Mouse (Mus musculus): ENCODE data around the gene Dapp1. TPM values are rescaled to one million over a fixed set of nuclear protein-coding genes. Genes with fewer than 3 reads are reported as not detected.
"Not testable (repeated sequence)": the region's sequence is repeated elsewhere in the genome, so short reads cannot be mapped to it uniquely, and the experiment has no call there.

The Dapp1 gene
- polyA plus RNA-seq, 1 experiment from 2014 or later = 15.4 TPM

- H3K9me3 ChIP-seq (replicated peaks; ENCODE audit: control insufficient read depth, low read length) = no peaks in the 10 kb centered on the region
- ATAC-seq (replicated peaks; ENCODE audit: insufficient number of reproducible peaks, low FRiP score, low TSS enrichment) = peak; percentile 86
- H3K9ac ChIP-seq (ENCODE audit: low read depth, low read length) = peak within 1 kb of the TSS; percentile 80
- H3K4me3 ChIP-seq (ENCODE audit: low read depth, low read length) = peak within 1 kb of the TSS; percentile 70
- peak within 1 kb of the TSS; percentile 82 for H3K4me2 ChIP-seq
- H3K36me3 ChIP-seq (ENCODE audit: control insufficient read depth, insufficient read depth, low read length) = no peaks in the 10 kb centered on the region
- no peaks in the 10 kb centered on the region for H3K27me3 ChIP-seq (ENCODE audit: control insufficient read depth, insufficient read depth, low read length)
- peak within 1 kb of the TSS; percentile 74 for H3K27ac ChIP-seq (ENCODE audit: low read depth, low read length)
- H3K4me1 ChIP-seq (ENCODE audit: control insufficient read depth, insufficient read depth, low read length) = peaks cover 11% of the 10 kb centered on the region
- under 1% methylated on average over 47 of the region's 47 CpGs for whole genome bisulfite sequencing (ENCODE audit: insufficient replicate concordance)
Measured at GRCm38 (mm10) chr3:137918172-137918931, 63.0 kb downstream of the Dapp1 start, which contains the start of gene Lamtor3. Gene Lamtor3, plus strand, starts transcription at chr3:137918506.

GRCm38 (mm10) chr3:137917694-137918171, 63.6 kb downstream of the Dapp1 start:
- WGBS (ENCODE audit: insufficient replicate concordance) = 20% methylated on average over 12 of the region's 12 CpGs
- peak; percentile 27; the same call in 1 of the 2 replicates for ATAC-seq (replicated peaks; ENCODE audit: insufficient number of reproducible peaks, low FRiP score, low TSS enrichment)
- no peaks in the 10 kb centered on the region for H3K27me3 ChIP-seq (ENCODE audit: control insufficient read depth, insufficient read depth, low read length)
- H3K36me3 ChIP-seq (ENCODE audit: control insufficient read depth, insufficient read depth, low read length) = no peaks in the 10 kb centered on the region
- H3K9me3 ChIP-seq (replicated peaks; ENCODE audit: control insufficient read depth, low read length) = no peaks in the 10 kb centered on the region
- H3K4me1 ChIP-seq (ENCODE audit: control insufficient read depth, insufficient read depth, low read length) = peaks cover 11% of the 10 kb centered on the region
- H3K27ac ChIP-seq (ENCODE audit: low read depth, low read length) = peak overlapping the region; percentile 74
- H3K4me3 ChIP-seq (ENCODE audit: low read depth, low read length) = peak overlapping the region; percentile 70
- peak overlapping the region; percentile 82 for H3K4me2 ChIP-seq
- peak overlapping the region; percentile 80 for H3K9ac ChIP-seq (ENCODE audit: low read depth, low read length)

- H3K4me2 ChIP-seq; H3K36me3 ChIP-seq (ENCODE audit: control insufficient read depth, insufficient read depth, low read length); H3K9ac ChIP-seq (ENCODE audit: low read depth, low read length); H3K9me3 ChIP-seq (replicated peaks; ENCODE audit: control insufficient read depth, low read length); H3K4me3 ChIP-seq (ENCODE audit: low read depth, low read length); H3K27me3 ChIP-seq (ENCODE audit: control insufficient read depth, insufficient read depth, low read length); H3K4me1 ChIP-seq (ENCODE audit: control insufficient read depth, insufficient read depth, low read length); H3K27ac ChIP-seq (ENCODE audit: low read depth, low read length); ATAC-seq (replicated peaks; ENCODE audit: insufficient number of reproducible peaks, low FRiP score, low TSS enrichment): not testable (repeated sequence)
- no CpG with 5 or more reads among the region's 1 CpGs for WGBS (ENCODE audit: insufficient replicate concordance)
Measured at GRCm38 (mm10) chr3:137914567-137914966, 66.8 kb downstream of the Dapp1 start.

- 64% methylated on average over 2 of the region's 2 CpGs for WGBS (ENCODE audit: insufficient replicate concordance)
Measured at GRCm38 (mm10) chr3:137913093-137913492, 68.3 kb downstream of the Dapp1 start.

GRCm38 (mm10) chr3:137900149-137900548, 81.2 kb downstream of the Dapp1 start:
- Histone ChIP-seq H3K27me3 (ENCODE audit: control insufficient read depth, insufficient read depth, low read length) (no peaks in the 10 kb centered on the region), H3K4me1 (ENCODE audit: control insufficient read depth, insufficient read depth, low read length) (no peaks in the 10 kb centered on the region), H3K27ac (ENCODE audit: low read depth, low read length) (no peak overlapping the region), H3K9me3 (replicated peaks; ENCODE audit: control insufficient read depth, low read length) (no peaks in the 10 kb centered on the region), H3K9ac (ENCODE audit: low read depth, low read length) (no peak overlapping the region), H3K4me2 (no peak overlapping the region), H3K4me3 (ENCODE audit: low read depth, low read length) (no peak overlapping the region), H3K36me3 (ENCODE audit: control insufficient read depth, insufficient read depth, low read length) (peaks cover 2% of the 10 kb centered on the region)
- ATAC-seq (replicated peaks; ENCODE audit: insufficient number of reproducible peaks, low FRiP score, low TSS enrichment) = no peak
- 86% methylated on average over 10 of the region's 10 CpGs for WGBS (ENCODE audit: insufficient replicate concordance)

More at GRCm38 (mm10) chr3:137913093-137913492, 68.3 kb downstream of the Dapp1 start:
- H3K9me3 ChIP-seq (replicated peaks; ENCODE audit: control insufficient read depth, low read length) = no peaks in the 10 kb centered on the region
- no peaks in the 10 kb centered on the region for H3K36me3 ChIP-seq (ENCODE audit: control insufficient read depth, insufficient read depth, low read length)
- H3K4me3 ChIP-seq (ENCODE audit: low read depth, low read length) = no peak overlapping the region
- peaks cover 4% of the 10 kb centered on the region for H3K4me1 ChIP-seq (ENCODE audit: control insufficient read depth, insufficient read depth, low read length)
- H3K9ac ChIP-seq (ENCODE audit: low read depth, low read length) = no peak overlapping the region
- ATAC-seq (replicated peaks; ENCODE audit: insufficient number of reproducible peaks, low FRiP score, low TSS enrichment) = no peak
- H3K27ac ChIP-seq (ENCODE audit: low read depth, low read length) = no peak overlapping the region
- no peaks in the 10 kb centered on the region for H3K27me3 ChIP-seq (ENCODE audit: control insufficient read depth, insufficient read depth, low read length)
- no peak overlapping the region for H3K4me2 ChIP-seq

- Histone ChIP-seq H3K4me3 (ENCODE audit: low read depth, low read length) (no peak overlapping the region), H3K9ac (ENCODE audit: low read depth, low read length) (no peak overlapping the region), H3K9me3 (replicated peaks; ENCODE audit: control insufficient read depth, low read length) (no peaks in the 10 kb centered on the region), H3K4me1 (ENCODE audit: control insufficient read depth, insufficient read depth, low read length) (no peaks in the 10 kb centered on the region), H3K4me2 (no peak overlapping the region), H3K36me3 (ENCODE audit: control insufficient read depth, insufficient read depth, low read length) (peaks cover 9% of the 10 kb centered on the region), H3K27ac (ENCODE audit: low read depth, low read length) (no peak overlapping the region), H3K27me3 (ENCODE audit: control insufficient read depth, insufficient read depth, low read length) (no peaks in the 10 kb centered on the region)
- no peak for ATAC-seq (replicated peaks; ENCODE audit: insufficient number of reproducible peaks, low FRiP score, low TSS enrichment)
- 82% methylated on average over 5 of the region's 5 CpGs for whole genome bisulfite sequencing (ENCODE audit: insufficient replicate concordance)
Measured at GRCm38 (mm10) chr3:137897685-137898084, 83.7 kb downstream of the Dapp1 start.

- WGBS (ENCODE audit: insufficient replicate concordance) = 72% methylated on average over 3 of the region's 3 CpGs
- Histone ChIP-seq H3K27me3 (ENCODE audit: control insufficient read depth, insufficient read depth, low read length) (no peaks in the 10 kb centered on the region), H3K9ac (ENCODE audit: low read depth, low read length) (no peak overlapping the region), H3K4me1 (ENCODE audit: control insufficient read depth, insufficient read depth, low read length) (no peaks in the 10 kb centered on the region), H3K9me3 (replicated peaks; ENCODE audit: control insufficient read depth, low read length) (no peaks in the 10 kb centered on the region), H3K4me3 (ENCODE audit: low read depth, low read length) (no peak overlapping the region), H3K27ac (ENCODE audit: low read depth, low read length) (no peak overlapping the region), H3K4me2 (no peak overlapping the region), H3K36me3 (ENCODE audit: control insufficient read depth, insufficient read depth, low read length) (peaks cover 9% of the 10 kb centered on the region)
- no peak for ATAC-seq (replicated peaks; ENCODE audit: insufficient number of reproducible peaks, low FRiP score, low TSS enrichment)
Measured at GRCm38 (mm10) chr3:137896867-137897266, 84.5 kb downstream of the Dapp1 start.

GRCm38 (mm10) chr3:137896386-137896785, 85.0 kb downstream of the Dapp1 start:
- Histone ChIP-seq H3K4me2 (no peak overlapping the region), H3K4me3 (ENCODE audit: low read depth, low read length) (no peak overlapping the region), H3K36me3 (ENCODE audit: control insufficient read depth, insufficient read depth, low read length) (peaks cover 9% of the 10 kb centered on the region), H3K27me3 (ENCODE audit: control insufficient read depth, insufficient read depth, low read length) (no peaks in the 10 kb centered on the region), H3K9ac (ENCODE audit: low read depth, low read length) (no peak overlapping the region), H3K9me3 (replicated peaks; ENCODE audit: control insufficient read depth, low read length) (no peaks in the 10 kb centered on the region), H3K27ac (ENCODE audit: low read depth, low read length) (no peak overlapping the region), H3K4me1 (ENCODE audit: control insufficient read depth, insufficient read depth, low read length) (no peaks in the 10 kb centered on the region)
- 89% methylated on average over 4 of the region's 4 CpGs for WGBS (ENCODE audit: insufficient replicate concordance)
- ATAC-seq (replicated peaks; ENCODE audit: insufficient number of reproducible peaks, low FRiP score, low TSS enrichment) = no peak

GRCm38 (mm10) chr3:137895196-137895595, 86.1 kb downstream of the Dapp1 start:
- Histone ChIP-seq H3K4me1 (ENCODE audit: control insufficient read depth, insufficient read depth, low read length) (no peaks in the 10 kb centered on the region), H3K27ac (ENCODE audit: low read depth, low read length) (no peak overlapping the region), H3K4me2 (no peak overlapping the region), H3K27me3 (ENCODE audit: control insufficient read depth, insufficient read depth, low read length) (no peaks in the 10 kb centered on the region), H3K9ac (ENCODE audit: low read depth, low read length) (no peak overlapping the region), H3K4me3 (ENCODE audit: low read depth, low read length) (no peak overlapping the region), H3K9me3 (replicated peaks; ENCODE audit: control insufficient read depth, low read length) (no peaks in the 10 kb centered on the region), H3K36me3 (ENCODE audit: control insufficient read depth, insufficient read depth, low read length) (peaks cover 9% of the 10 kb centered on the region)
- ATAC-seq (replicated peaks; ENCODE audit: insufficient number of reproducible peaks, low FRiP score, low TSS enrichment) = no peak
- WGBS (ENCODE audit: insufficient replicate concordance) = 85% methylated on average over 3 of the region's 3 CpGs

All from heart, embryonic 11.5 days (tissue).